Mouse (Mus musculus) forebrain, embryonic 13.5 days (tissue): Measurements from ENCODE around the gene Mvb12b. TPM values are rescaled to one million over a fixed set of nuclear protein-coding genes. Genes with fewer than 3 reads are reported as not detected.

Experiments
- ATAC-seq: fragments of 200-750 bp; cut with Nextera tagmentation; 2 replicates; pipeline ENCODE4 v1.8.0; 2017
- H3K27ac ChIP-seq: fragments of 300-500 bp; sonication (generic); 2 replicates; pipeline ENCODE4 v1.5.1; 2015; ENCODE audit warnings: inconsistent platforms, mild to moderate bottlenecking, moderate library complexity
- H3K27me3 ChIP-seq: fragments of 300-500 bp; sonication (generic); 2 replicates; pipeline ENCODE4 v1.6.1; 2015; ENCODE audit warnings: mild to moderate bottlenecking, inconsistent platforms
- H3K36me3 ChIP-seq: fragments of 300-500 bp; sonication (generic); 2 replicates; pipeline ENCODE4 v1.6.1; 2015; ENCODE audit warnings: mild to moderate bottlenecking, inconsistent platforms; ENCODE audit not compliant: poor library complexity, severe bottlenecking
- H3K4me1 ChIP-seq: fragments of 300-500 bp; sonication (generic); 2 replicates; pipeline ENCODE4 v1.6.1; 2015; ENCODE audit warnings: inconsistent platforms
- H3K4me2 ChIP-seq: fragments of 300-500 bp; sonication (generic); 2 replicates; pipeline ENCODE4 v1.6.1; 2015; ENCODE audit warnings: inconsistent platforms, mild to moderate bottlenecking, moderate library complexity
- H3K4me3 ChIP-seq: fragments of 300-500 bp; sonication (generic); 2 replicates; pipeline ENCODE4 v1.5.1; 2015; ENCODE audit warnings: mild to moderate bottlenecking, inconsistent platforms
- H3K9ac ChIP-seq: fragments of 300-500 bp; sonication (generic); 2 replicates; pipeline ENCODE4 v1.6.1; 2015; ENCODE audit warnings: mild to moderate bottlenecking, inconsistent platforms
- H3K9me3 ChIP-seq: fragments of 300-500 bp; sonication (generic); replicated peaks from 2 replicates; pipeline ENCODE4 v1.6.1; 2016; ENCODE audit warnings: inconsistent platforms
- WGBS: fragments of 180-500 bp; shearing (Covaris S2); methylation state at CpG from one replicate; pipeline ENCODE4 v1.1.7; 2015; 5-methylcytosine and 5-hydroxymethylcytosine counted together
- polyA plus RNA-seq: library from polyadenylated mRNA; unstranded; fragments of >200 nt; fragmentation: Nextera tagmentation; extraction: Ambion mirVana; gene quantifications from 2 replicates; pipeline ENCODE4 v1.2.1, GENCODE M21; 2015

The Mvb12b gene
- polyA plus RNA-seq, 1 experiment from 2014 or later = 63.9 TPM

DNA sequence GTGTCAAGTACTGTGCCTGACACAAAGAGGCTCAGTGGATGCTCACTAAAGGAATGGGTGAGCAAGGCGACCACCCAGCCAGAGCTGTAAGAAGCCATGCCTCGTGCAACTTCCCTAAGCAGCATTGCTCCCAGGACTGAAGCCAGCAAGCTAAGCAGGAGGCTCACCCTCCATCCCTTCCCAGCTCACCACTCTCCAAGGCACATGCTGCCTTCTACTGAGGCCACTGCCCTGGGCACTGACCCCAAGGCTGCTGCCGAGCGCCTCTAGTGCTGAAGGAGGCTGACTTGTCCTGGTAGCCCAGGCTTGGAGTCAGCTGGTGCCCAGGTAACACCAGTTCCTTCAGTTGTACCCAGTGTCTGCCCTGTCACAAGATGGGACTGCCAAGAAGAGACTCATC, 45.8 kb downstream of the Mvb12b start:
- H3K4me2 ChIP-seq = no peak overlapping the region
- ATAC-seq = no peak
- H3K27ac ChIP-seq = no peak overlapping the region
- 93% methylated on average over 4 of the region's 4 CpGs for WGBS
- no peaks in the 10 kb centered on the region for H3K9me3 ChIP-seq
- H3K36me3 ChIP-seq = peaks cover 25% of the 10 kb centered on the region
- H3K9ac ChIP-seq = no peak overlapping the region
- peaks cover 44% of the 10 kb centered on the region for H3K4me1 ChIP-seq
- H3K4me3 ChIP-seq = no peak overlapping the region
- no peaks in the 10 kb centered on the region for H3K27me3 ChIP-seq

DNA sequence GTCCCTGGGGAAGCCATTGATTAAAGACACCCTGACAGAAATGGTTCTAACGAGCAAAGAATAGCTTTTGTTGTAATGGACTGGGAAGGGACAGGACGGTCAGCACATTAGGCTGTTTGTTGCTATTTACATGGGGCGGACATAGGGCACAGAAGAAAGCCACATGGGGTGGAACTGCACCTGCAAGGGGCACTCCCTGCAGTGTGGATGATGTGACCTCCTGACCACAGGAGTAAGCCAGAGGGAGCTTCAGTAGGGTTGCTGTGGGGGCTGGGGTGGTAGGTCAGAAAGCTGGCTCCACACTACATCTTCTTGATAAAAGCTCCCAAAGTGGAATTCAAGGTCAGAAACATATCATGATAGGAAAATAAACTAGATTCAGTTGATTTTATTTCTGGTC, 47.3 kb downstream of the Mvb12b start:
- Histone ChIP-seq H3K27me3 (no peaks in the 10 kb centered on the region), H3K4me1 (peaks cover 42% of the 10 kb centered on the region), H3K9ac (no peak overlapping the region), H3K4me3 (no peak overlapping the region), H3K27ac (no peak overlapping the region), H3K9me3 (no peaks in the 10 kb centered on the region), H3K4me2 (no peak overlapping the region), H3K36me3 (peaks cover 24% of the 10 kb centered on the region)
- 33% methylated on average over 3 of the region's 3 CpGs for WGBS
- ATAC-seq = no peak

DNA sequence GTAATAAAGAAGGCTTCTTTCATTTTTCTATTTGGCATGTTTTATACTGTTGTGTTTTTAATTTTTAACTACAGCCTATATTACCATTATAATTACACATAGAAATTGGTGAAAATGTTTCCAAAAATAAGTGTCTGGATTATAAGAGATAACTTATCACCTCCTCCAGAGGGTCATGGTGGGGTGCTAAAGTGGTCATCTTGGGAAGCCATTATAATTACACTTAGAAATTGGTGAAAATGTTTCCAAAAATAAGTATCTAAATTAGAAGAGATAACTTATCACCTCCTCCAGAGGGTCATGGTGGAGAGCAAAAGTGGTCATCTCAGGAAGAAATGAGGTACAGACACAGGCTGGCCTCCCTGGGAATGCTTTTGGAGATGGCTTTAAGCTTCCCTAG, 48.5 kb downstream of the Mvb12b start:
- Histone ChIP-seq H3K9me3 (no peaks in the 10 kb centered on the region), H3K9ac (no peak overlapping the region), H3K4me2 (no peak overlapping the region), H3K27me3 (no peaks in the 10 kb centered on the region), H3K36me3 (peaks cover 26% of the 10 kb centered on the region), H3K27ac (no peak overlapping the region), H3K4me3 (no peak overlapping the region), H3K4me1 (peaks cover 42% of the 10 kb centered on the region)
- no peak for ATAC-seq

DNA sequence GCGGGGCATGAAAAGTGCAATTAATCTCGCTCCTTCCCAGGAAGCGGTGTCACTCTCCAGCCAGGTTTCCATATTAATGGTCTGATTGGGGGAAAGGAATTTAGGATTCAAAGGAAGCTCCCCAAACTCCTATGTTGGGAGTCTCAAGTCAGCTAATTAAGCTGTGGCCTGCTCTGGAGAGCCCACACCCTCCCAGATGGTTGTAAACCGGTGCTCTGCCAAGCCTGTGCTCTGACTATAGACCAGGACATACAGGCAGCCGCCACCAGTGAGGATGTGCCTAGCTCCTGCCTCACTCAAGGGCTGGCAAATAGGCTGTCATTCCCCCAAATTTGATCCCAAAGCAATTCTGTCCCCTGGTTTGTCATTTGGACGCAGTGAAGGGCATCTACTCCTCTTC, 50.4 kb downstream of the Mvb12b start:
- H3K4me3 ChIP-seq = no peak overlapping the region
- WGBS = 67% methylated on average over 6 of the region's 6 CpGs
- H3K36me3 ChIP-seq = peaks cover 38% of the 10 kb centered on the region
- no peaks in the 10 kb centered on the region for H3K9me3 ChIP-seq
- H3K9ac ChIP-seq = no peak overlapping the region
- H3K27me3 ChIP-seq = no peaks in the 10 kb centered on the region
- H3K27ac ChIP-seq = no peak overlapping the region; the same call in 1 of the 2 replicates
- ATAC-seq = peak; percentile 51; the same call in 1 of the 2 replicates
- peaks cover 36% of the 10 kb centered on the region for H3K4me1 ChIP-seq
- no peak overlapping the region for H3K4me2 ChIP-seq

DNA sequence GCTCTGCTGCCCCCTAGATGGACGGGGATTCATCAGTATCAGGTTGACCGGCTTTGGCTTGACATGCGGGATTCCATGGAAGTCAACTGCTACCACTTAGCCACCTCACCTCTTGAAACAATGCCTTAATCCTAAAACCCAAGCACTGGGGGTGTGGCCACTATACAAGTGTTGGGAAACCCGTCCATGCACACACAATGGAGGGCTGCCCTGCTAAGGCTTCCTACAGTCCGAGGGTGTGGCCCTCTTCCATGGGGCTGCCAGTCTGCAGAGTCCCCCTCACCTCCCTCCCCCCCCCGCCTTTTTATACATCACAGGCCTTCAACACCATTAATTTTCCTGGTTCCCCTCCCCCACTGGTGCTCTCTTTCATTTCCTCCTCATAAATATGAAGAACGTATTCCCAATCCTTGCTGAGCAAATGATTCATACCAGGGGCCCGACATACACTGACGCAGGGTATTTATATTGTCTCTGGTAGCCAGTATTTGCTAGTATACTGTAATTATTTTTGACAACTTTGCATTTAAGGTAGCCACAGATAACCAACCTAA, 51.0 kb downstream of the Mvb12b start:
- ATAC-seq = no peak
- H3K4me2 ChIP-seq = no peak overlapping the region
- H3K4me3 ChIP-seq = no peak overlapping the region
- no peak overlapping the region for H3K9ac ChIP-seq
- peaks cover 36% of the 10 kb centered on the region for H3K4me1 ChIP-seq
- H3K27me3 ChIP-seq = no peaks in the 10 kb centered on the region
- peaks cover 44% of the 10 kb centered on the region for H3K36me3 ChIP-seq
- 51% methylated on average over 9 of the region's 9 CpGs for WGBS
- no peaks in the 10 kb centered on the region for H3K9me3 ChIP-seq
- H3K27ac ChIP-seq = peak overlapping the region; percentile 31

DNA sequence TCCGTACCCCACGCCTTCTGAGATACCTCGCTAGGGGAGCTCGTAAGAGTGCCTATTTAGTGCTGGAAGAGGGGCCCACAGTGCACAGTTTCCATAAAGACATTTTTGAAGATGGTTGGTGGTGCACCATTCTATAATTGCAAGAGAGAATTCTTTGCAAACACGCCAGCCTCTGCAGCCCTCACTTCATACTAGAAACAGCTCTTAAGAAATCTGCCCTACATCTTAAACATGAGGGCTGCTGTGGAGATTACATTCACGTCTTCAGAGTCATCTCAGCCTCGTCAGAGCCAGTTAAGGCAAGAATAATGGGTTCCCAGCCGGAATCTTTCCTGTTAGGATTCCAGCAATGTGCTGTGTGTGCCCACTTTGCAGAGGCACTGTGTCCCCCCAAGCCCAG, 52.7 kb downstream of the Mvb12b start:
- H3K4me1 ChIP-seq = peaks cover 23% of the 10 kb centered on the region
- ATAC-seq = no peak
- 83% methylated on average over 8 of the region's 8 CpGs for WGBS

DNA sequence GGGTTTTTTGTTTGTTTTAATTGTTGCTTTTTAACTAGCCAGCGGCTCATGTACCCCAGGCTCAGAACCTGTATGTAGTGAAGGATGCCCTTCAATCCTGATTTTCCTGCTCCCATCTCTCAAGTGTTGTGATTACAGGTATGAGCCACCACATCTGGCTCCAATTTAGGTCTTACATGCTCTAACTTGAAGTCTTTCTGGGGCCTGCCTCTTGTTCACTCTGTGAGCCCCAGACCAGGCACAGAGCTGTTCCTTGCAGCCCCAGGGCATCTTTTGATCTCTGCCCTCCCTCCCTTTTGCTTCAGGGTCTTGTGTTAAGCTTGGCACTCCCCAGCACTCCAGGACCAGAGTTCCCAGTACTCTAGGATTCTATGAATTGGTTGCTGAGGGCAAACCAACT, 53.8 kb downstream of the Mvb12b start:
- H3K4me1 ChIP-seq = peaks cover 23% of the 10 kb centered on the region
- H3K4me2 ChIP-seq = no peak overlapping the region
- no peak overlapping the region for H3K9ac ChIP-seq
- WGBS = 83% methylated on average over 1 of the region's 1 CpGs
- ATAC-seq = no peak
- H3K9me3 ChIP-seq = no peaks in the 10 kb centered on the region
- peaks cover 55% of the 10 kb centered on the region for H3K36me3 ChIP-seq
- no peaks in the 10 kb centered on the region for H3K27me3 ChIP-seq
- H3K27ac ChIP-seq = no peak overlapping the region
- H3K4me3 ChIP-seq = no peak overlapping the region

More for the DNA sequence above, 52.7 kb downstream of the Mvb12b start:
- no peaks in the 10 kb centered on the region for H3K27me3 ChIP-seq
- H3K9ac ChIP-seq = no peak overlapping the region
- no peak overlapping the region for H3K4me3 ChIP-seq
- no peaks in the 10 kb centered on the region for H3K9me3 ChIP-seq
- H3K36me3 ChIP-seq = peaks cover 56% of the 10 kb centered on the region
- H3K27ac ChIP-seq = no peak overlapping the region; the same call in 1 of the 2 replicates
- no peak overlapping the region for H3K4me2 ChIP-seq

DNA sequence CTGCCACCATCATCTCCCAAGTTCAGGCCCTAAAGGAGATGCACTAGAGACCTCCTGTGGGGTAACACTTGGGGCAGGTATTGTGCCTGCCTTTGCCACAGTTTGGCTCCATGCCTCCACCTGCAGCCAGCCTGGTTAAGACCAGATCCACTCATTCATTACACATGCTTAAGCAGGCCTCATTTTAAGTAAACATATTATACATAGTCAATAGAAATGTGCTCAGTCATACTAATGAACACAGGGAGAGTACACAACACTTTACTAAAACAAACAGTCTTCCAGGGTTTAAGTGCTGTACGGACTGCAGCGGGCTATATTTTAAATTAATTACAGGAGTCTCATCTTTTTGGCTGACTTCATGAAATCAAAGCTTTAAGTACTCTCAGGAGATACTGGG, 57.9 kb downstream of the Mvb12b start:
- Histone ChIP-seq H3K4me3 (no peak overlapping the region), H3K4me2 (no peak overlapping the region), H3K27ac (no peak overlapping the region), H3K9ac (no peak overlapping the region), H3K27me3 (no peaks in the 10 kb centered on the region), H3K36me3 (peaks cover 73% of the 10 kb centered on the region), H3K4me1 (peaks cover 9% of the 10 kb centered on the region), H3K9me3 (no peaks in the 10 kb centered on the region)
- no peak for ATAC-seq
- WGBS = 88% methylated on average over 2 of the region's 2 CpGs

DNA sequence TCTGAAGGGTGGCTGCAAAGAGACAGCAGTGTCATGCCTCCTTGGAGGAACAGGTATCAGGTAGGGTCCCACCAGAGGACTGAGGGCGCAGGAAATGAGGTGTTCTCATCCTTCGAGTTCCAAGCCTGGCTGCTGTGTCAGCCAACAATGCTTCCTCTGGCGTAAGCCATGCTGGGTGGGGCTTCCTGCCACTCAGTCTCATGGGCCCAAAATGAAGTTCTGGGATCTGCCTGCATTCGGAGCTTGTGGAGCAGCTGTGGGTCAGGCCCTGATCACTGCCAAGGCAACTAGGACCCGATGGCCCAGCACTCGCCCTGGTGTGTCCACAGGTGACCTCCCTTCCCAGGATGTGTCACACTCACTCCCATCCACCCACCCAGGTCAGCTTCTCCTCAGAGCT, 61.0 kb downstream of the Mvb12b start:
- H3K36me3 ChIP-seq = peaks cover 69% of the 10 kb centered on the region
- no peaks in the 10 kb centered on the region for H3K9me3 ChIP-seq
- WGBS = 94% methylated on average over 6 of the region's 6 CpGs
- no peak overlapping the region for H3K4me2 ChIP-seq
- no peak overlapping the region for H3K9ac ChIP-seq
- no peak overlapping the region for H3K4me3 ChIP-seq
- ATAC-seq = no peak
- peaks cover 20% of the 10 kb centered on the region for H3K4me1 ChIP-seq
- H3K27me3 ChIP-seq = no peaks in the 10 kb centered on the region
- no peak overlapping the region for H3K27ac ChIP-seq

DNA sequence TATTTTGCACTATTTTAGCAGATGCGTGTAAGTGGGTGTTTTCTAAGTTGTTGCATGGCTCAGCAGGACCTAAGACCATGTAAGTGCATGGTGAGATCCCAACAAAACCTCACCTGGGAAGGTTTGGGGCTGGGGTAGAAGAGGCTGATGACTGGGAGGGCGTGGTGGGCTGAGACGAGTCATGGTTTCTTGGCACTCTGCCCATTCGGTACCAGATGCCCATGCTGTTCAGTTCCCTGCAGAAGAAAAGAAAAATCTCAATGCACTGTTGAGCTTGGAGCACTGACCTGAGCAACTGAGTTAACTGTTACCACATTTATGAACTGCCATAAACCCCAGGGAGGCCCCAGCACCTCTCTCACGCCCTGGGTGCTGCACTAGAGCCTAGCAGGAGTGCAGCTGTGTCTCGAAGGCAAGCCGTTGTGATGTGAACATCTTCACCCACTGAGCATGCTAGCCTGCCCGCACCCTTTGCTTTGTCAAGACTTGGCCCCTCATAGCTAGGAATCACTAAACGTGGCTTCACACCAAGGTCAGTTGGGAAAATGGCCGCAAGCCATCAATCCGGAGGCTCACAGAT, 62.7 kb downstream of the Mvb12b start:
- Histone ChIP-seq H3K9me3 (no peaks in the 10 kb centered on the region), H3K4me2 (no peak overlapping the region), H3K9ac (no peak overlapping the region), H3K27me3 (peaks cover 3% of the 10 kb centered on the region; the same call in 1 of the 2 replicates), H3K27ac (no peak overlapping the region), H3K4me3 (no peak overlapping the region), H3K36me3 (peaks cover 72% of the 10 kb centered on the region), H3K4me1 (peaks cover 21% of the 10 kb centered on the region)
- 87% methylated on average over 11 of the region's 11 CpGs for WGBS
- no peak for ATAC-seq

DNA sequence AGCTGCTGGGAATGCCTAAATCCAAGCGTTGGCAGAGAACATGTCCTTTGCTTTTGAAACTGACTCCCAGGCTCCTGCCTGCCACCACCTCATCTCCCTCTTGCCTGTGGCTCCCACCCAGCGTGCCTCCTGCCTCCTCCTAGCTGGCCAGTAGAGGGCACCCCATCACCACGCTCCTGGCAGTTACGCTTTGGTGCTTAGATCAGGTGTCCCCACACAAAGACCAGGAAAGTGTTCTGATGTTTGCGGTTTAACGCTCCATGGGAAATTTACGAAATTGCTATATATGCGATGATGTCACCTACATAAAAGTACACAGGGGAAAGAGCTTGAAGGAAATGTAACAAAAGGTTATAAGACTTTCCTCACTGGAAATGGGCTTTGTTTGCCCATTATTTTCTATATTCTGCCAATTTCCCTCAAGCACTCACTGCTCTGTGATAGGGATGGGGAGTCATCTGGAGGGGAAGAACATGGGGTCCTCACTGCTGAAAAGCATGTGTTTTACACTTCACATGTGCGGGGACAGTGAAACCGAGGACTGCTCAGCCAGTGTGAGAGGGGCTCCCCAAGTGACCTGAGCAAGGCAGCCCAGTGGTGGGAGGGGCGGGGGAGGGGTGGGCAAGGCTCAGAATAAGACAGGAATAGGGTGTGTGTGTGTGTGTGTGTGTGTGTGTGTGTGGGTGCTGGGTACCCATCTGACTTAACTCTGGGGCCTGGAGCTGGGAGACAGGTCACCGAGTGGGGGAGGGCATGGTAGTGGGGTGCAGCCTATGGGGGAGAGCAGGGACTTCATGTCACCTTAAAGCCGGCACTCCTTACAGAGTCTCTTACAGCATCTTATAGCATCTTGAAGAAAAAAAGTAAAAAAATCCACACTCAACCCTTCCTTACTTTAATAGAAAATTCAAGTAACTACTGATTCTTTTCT, 65.8 kb downstream of the Mvb12b start:
- WGBS = 24% methylated on average over 13 of the region's 13 CpGs
- ATAC-seq = peak; percentile 73
- peaks cover 84% of the 10 kb centered on the region for H3K36me3 ChIP-seq
- no peaks in the 10 kb centered on the region for H3K9me3 ChIP-seq
- H3K4me1 ChIP-seq = peaks cover 17% of the 10 kb centered on the region
- H3K4me3 ChIP-seq = no peak overlapping the region
- H3K27me3 ChIP-seq = peaks cover 20% of the 10 kb centered on the region
- H3K27ac ChIP-seq = no peak overlapping the region
- H3K9ac ChIP-seq = no peak overlapping the region
- no peak overlapping the region for H3K4me2 ChIP-seq

DNA sequence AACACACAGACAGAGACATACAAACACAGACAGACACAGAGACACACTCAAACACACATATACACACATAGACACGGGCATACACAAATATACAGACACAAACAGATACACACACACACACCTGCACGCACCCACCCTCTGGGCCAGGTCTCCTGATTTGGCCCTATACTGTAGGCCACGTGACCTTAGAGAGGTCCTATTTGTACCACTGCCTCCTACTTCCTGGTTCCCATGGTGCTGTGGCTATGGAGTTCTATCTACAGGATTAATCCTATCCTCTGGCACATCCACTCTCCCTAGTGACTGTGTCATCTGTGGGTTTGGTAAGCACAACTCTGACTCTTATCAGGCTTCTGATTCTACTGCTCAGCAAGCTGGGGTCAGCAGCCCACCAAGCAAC, 67.3 kb downstream of the Mvb12b start:
- Histone ChIP-seq H3K9ac (no peak overlapping the region), H3K27ac (no peak overlapping the region), H3K4me3 (no peak overlapping the region), H3K27me3 (peaks cover 35% of the 10 kb centered on the region), H3K4me2 (no peak overlapping the region), H3K4me1 (peaks cover 16% of the 10 kb centered on the region), H3K9me3 (no peaks in the 10 kb centered on the region), H3K36me3 (peaks cover 76% of the 10 kb centered on the region)
- 88% methylated on average over 3 of the region's 3 CpGs for WGBS
- no peak for ATAC-seq
